Mouse (Mus musculus) heart, embryonic 15.5 days (tissue): ENCODE measurements around the gene Gpr156. TPM values are rescaled to one million over a fixed set of nuclear protein-coding genes. Genes with fewer than 3 reads are reported as not detected.

ENCODE experiments used
- ATAC-seq: fragments of 200-750 bp; cut with Nextera tagmentation; replicated peaks from 2 replicates; pipeline ENCODE4 v1.8.0; 2017; ENCODE audit warnings: low read depth, moderate TSS enrichment; ENCODE audit not compliant: insufficient number of reproducible peaks, insufficient read depth, low FRiP score
- H3K27ac ChIP-seq: fragments of 300-500 bp; sonication (generic); 2 replicates; pipeline ENCODE4 v1.5.1; 2015; ENCODE audit warnings: mild to moderate bottlenecking, inconsistent platforms
- H3K27me3 ChIP-seq: fragments of 300-500 bp; sonication (generic); 2 replicates; pipeline ENCODE4 v1.6.1; 2015; ENCODE audit warnings: inconsistent platforms
- H3K36me3 ChIP-seq: fragments of 300-500 bp; sonication (generic); 2 replicates; pipeline ENCODE4 v1.6.1; 2015; ENCODE audit warnings: mild to moderate bottlenecking, inconsistent platforms
- H3K4me1 ChIP-seq: fragments of 300-500 bp; sonication (generic); replicated peaks from 2 replicates; pipeline ENCODE4 v1.6.1; 2015; ENCODE audit warnings: inconsistent platforms
- H3K4me2 ChIP-seq: fragments of 300-500 bp; sonication (generic); 2 replicates; pipeline ENCODE4 v1.6.1; 2015; ENCODE audit warnings: inconsistent platforms, mild to moderate bottlenecking, moderate library complexity
- H3K4me3 ChIP-seq: fragments of 300-500 bp; sonication (generic); 2 replicates; pipeline ENCODE4 v1.5.1; 2015; ENCODE audit warnings: mild to moderate bottlenecking, inconsistent platforms
- H3K9ac ChIP-seq: fragments of 300-500 bp; sonication (generic); 2 replicates; pipeline ENCODE4 v1.6.1; 2015; ENCODE audit warnings: mild to moderate bottlenecking, inconsistent platforms
- H3K9me3 ChIP-seq: fragments of 300-500 bp; sonication (generic); replicated peaks from 2 replicates; pipeline ENCODE4 v1.6.1; 2016; ENCODE audit warnings: inconsistent platforms
- WGBS: fragments of 180-500 bp; shearing (Covaris S2); methylation state at CpG from one replicate; pipeline ENCODE4 v1.1.7; 2015; ENCODE audit warnings: mixed read lengths; 5-methylcytosine and 5-hydroxymethylcytosine counted together
- polyA plus RNA-seq: library from polyadenylated mRNA; unstranded; fragments of >200 nt; fragmentation: Nextera tagmentation; extraction: Ambion mirVana; gene quantifications from 2 replicates; pipeline ENCODE4 v1.2.1, GENCODE M21; 2015

The Gpr156 gene
- polyA plus RNA-seq, 1 experiment from 2014 or later: 0.19 TPM

- Histone ChIP-seq H3K27me3 (peaks cover 10% of the 10 kb centered on the region; the same call in 1 of the 2 replicates), H3K4me3 (no peak overlapping the region), H3K9me3 (no peaks in the 10 kb centered on the region), H3K27ac (no peak overlapping the region), H3K4me1 (peaks cover 6% of the 10 kb centered on the region; the same call in 1 of the 2 replicates), H3K36me3 (no peaks in the 10 kb centered on the region), H3K9ac (no peak overlapping the region), H3K4me2 (no peak overlapping the region)
- WGBS: 57% methylated on average over 8 of the region's 8 CpGs
- no peak for ATAC-seq
Observed at GRCm38 (mm10) chr16:37920842-37921409, 4.6 kb downstream of the Gpr156 start.

DNA sequence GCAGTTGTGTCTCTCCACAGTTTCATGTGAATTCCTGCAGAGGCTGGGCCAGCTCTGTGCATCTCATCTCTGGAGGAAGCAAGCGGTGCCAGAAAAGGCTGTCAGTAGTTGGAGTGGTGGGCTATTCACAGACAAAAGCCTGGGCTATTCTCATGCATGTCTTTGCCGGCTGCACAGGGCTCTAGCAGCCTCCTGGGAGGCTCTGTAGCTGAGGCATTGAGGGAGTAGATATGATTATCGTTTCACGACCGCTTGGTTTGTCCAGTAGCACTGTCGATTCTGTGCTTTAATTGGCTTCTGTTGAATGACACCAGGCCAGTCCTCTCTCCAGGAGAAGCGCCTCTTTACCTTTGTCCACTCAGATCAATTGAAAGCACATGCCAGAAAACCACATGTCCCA is 9.8 kb downstream of the Gpr156 start:
- ATAC-seq: no peak
- peaks cover 5% of the 10 kb centered on the region; the same call in 1 of the 2 replicates for H3K4me1 ChIP-seq
- H3K27ac ChIP-seq: no peak overlapping the region
- H3K36me3 ChIP-seq: no peaks in the 10 kb centered on the region
- no peak overlapping the region for H3K4me2 ChIP-seq
- H3K9ac ChIP-seq: no peak overlapping the region
- H3K9me3 ChIP-seq: no peaks in the 10 kb centered on the region
- WGBS: 25% methylated on average over 7 of the region's 7 CpGs
- no peak overlapping the region for H3K4me3 ChIP-seq
- H3K27me3 ChIP-seq: no peaks in the 10 kb centered on the region

- H3K9ac ChIP-seq: no peak overlapping the region
- peaks cover 5% of the 10 kb centered on the region; the same call in 1 of the 2 replicates for H3K4me1 ChIP-seq
- 62% methylated on average over 4 of the region's 4 CpGs for WGBS
- H3K9me3 ChIP-seq: no peaks in the 10 kb centered on the region
- H3K27ac ChIP-seq: no peak overlapping the region
- H3K36me3 ChIP-seq: no peaks in the 10 kb centered on the region
- no peak for ATAC-seq
- no peak overlapping the region for H3K4me2 ChIP-seq
- H3K27me3 ChIP-seq: no peaks in the 10 kb centered on the region
- no peak overlapping the region for H3K4me3 ChIP-seq
Observed at GRCm38 (mm10) chr16:37927117-37927516, 10.8 kb downstream of the Gpr156 start.

DNA sequence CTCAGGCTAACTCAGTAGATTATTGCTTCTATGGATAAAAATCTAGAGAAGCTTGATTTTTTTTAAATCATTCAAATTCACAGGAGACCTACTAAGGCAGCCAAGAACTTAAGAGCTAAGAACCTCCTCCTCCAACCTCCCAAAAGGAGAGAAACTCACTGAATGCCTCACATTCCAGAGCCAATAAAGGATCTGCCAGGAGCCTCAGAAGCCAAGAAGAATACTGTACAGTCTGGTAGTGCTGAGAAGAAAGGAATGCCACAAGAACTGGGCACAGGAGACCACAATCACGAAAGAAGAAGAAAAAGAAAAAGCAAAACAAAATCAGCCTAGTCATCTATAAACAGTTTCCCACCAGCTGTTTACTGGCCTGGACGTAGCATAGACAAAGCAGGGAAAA is 12.7 kb downstream of the Gpr156 start:
- H3K4me1 ChIP-seq: peaks cover 5% of the 10 kb centered on the region; the same call in 1 of the 2 replicates
- ATAC-seq: no peak
- no peak overlapping the region for H3K9ac ChIP-seq
- H3K36me3 ChIP-seq: no peaks in the 10 kb centered on the region
- H3K27ac ChIP-seq: no peak overlapping the region
- H3K4me3 ChIP-seq: no peak overlapping the region
- H3K27me3 ChIP-seq: no peaks in the 10 kb centered on the region
- H3K9me3 ChIP-seq: no peaks in the 10 kb centered on the region
- no peak overlapping the region for H3K4me2 ChIP-seq
- WGBS: 69% methylated on average over 2 of the region's 2 CpGs

DNA sequence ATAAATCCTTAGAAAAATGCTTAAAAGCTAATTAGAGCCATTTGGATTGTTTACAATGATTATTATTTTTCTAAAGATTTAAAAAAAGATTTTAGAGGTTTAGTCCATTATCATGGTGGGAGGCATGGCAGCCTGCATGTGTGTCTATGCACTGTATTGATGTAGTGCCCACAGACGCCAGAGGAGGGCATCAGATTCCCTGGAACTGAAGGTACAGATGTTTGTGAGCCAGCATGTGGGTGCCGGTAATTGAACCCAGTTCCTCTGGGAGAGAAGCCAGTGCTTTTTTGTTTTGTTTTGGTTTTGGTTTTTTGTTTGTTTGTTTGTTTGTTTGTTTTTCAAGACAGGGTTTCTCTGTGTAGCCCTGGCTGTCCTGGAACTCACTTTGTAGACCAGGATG is 13.3 kb downstream of the Gpr156 start:
- 85% methylated on average over 2 of the region's 2 CpGs for WGBS
- Histone ChIP-seq H3K4me2 (no peak overlapping the region), H3K9ac (no peak overlapping the region)

DNA sequence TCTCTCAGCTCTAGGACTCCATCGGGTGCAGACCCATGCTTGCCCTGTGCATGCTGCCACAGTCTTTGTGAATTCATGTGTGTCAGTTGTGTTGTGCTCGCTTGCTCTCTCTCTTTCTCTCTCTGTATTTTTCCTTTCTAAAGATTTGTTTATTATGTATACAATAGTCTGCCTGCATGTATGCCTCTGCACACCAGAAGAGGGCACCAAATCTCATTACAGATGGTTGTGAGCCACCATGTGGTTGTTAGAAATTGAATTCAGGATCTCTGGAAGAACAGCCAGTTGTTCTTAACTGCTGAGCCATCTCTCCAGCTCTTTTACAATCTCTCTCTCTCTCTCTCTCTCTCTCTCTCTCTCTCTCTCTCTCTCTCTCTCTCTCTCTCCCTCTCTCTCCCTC is 18.6 kb downstream of the Gpr156 start:
- no peak for ATAC-seq
- H3K4me3 ChIP-seq: no peak overlapping the region
- no peak overlapping the region for H3K4me2 ChIP-seq
- no peaks in the 10 kb centered on the region for H3K36me3 ChIP-seq
- no peaks in the 10 kb centered on the region for H3K27me3 ChIP-seq
- no peaks in the 10 kb centered on the region for H3K9me3 ChIP-seq
- H3K4me1 ChIP-seq: no peaks in the 10 kb centered on the region
- 79% methylated on average over 2 of the region's 2 CpGs for WGBS
- H3K27ac ChIP-seq: no peak overlapping the region
- no peak overlapping the region for H3K9ac ChIP-seq

More for the DNA sequence above, 13.3 kb downstream of the Gpr156 start:
- no peak overlapping the region for H3K27ac ChIP-seq
- peaks cover 5% of the 10 kb centered on the region; the same call in 1 of the 2 replicates for H3K4me1 ChIP-seq
- no peak for ATAC-seq
- H3K27me3 ChIP-seq: no peaks in the 10 kb centered on the region
- no peaks in the 10 kb centered on the region for H3K36me3 ChIP-seq
- no peak overlapping the region for H3K4me3 ChIP-seq
- no peaks in the 10 kb centered on the region for H3K9me3 ChIP-seq

DNA sequence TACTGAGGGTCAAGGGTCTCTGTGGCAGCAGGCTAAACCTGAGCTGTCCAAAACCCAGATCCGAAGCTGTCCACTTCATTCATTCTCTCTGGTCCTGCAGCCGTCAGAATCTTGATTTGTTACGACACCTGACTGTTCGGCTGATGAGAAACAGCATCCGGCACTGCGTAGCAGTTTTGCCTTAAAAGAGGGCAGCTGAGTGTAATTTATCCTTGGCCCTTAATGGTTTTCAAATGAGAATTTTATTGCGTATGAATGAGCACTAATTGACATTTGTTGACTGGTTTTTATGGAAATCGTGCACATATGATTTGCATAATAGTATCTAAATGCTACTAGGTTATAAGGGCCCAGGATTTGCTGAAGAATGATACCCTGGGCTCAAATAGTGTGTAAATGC is 21.0 kb downstream of the Gpr156 start:
- no peak overlapping the region for H3K4me2 ChIP-seq
- 80% methylated on average over 8 of the region's 8 CpGs for WGBS
- ATAC-seq: no peak
- H3K4me3 ChIP-seq: no peak overlapping the region
- H3K27me3 ChIP-seq: no peaks in the 10 kb centered on the region
- no peaks in the 10 kb centered on the region for H3K36me3 ChIP-seq
- no peak overlapping the region for H3K9ac ChIP-seq
- H3K27ac ChIP-seq: no peak overlapping the region
- no peaks in the 10 kb centered on the region for H3K9me3 ChIP-seq
- H3K4me1 ChIP-seq: no peaks in the 10 kb centered on the region

DNA sequence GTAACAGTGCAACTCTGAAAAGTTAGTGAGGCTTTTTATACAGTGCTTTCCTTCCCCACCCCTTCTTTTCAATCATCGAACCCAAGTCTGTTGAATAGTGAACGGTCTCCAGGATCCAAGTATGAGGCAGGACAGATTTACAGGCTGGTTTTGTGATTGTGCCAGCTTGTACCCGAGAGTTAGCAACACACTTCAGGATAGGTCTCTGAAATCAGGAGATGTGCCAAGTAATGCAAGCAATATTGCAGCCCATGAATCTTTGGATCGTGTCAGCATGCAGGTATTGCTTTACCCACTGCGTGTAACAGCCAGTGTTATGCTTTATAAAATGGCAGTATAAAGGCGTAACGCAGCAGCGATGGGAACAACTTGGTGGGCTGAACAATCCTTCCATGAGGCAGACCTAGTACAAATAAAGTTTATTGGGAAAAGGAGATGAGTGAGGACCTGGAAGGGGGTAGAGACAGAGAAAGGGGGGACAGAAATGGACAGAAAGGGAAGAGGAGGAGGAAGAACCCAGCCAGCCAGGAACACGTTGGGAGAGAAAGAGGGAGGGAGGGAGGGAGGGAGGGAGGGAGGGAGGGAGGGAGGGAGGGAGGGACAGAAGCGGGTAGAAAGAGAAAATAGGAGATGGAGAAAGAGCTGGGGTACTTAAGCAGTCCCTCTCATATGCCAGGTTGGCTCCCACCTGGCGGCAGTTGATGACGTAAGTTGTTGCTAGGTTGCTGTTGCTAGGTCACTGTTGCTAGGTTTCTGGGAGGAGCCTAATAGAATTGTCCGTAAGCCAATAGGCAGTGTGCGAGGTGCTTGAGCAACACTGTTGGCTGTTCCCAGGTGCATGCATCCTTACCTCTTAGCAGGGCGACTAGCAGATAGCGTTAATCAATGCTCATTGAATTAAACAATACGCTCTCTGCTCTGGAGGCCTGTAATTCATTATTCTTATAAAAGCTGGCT is 22.1 kb downstream of the Gpr156 start:
- ATAC-seq: no peak; the same call in 1 of the 2 replicates
- no peak overlapping the region for H3K27ac ChIP-seq
- 63% methylated on average over 16 of the region's 17 CpGs for WGBS
- H3K4me2 ChIP-seq: no peak overlapping the region
- H3K9me3 ChIP-seq: no peaks in the 10 kb centered on the region
- H3K9ac ChIP-seq: no peak overlapping the region
- no peaks in the 10 kb centered on the region for H3K36me3 ChIP-seq
- no peaks in the 10 kb centered on the region for H3K27me3 ChIP-seq
- H3K4me3 ChIP-seq: no peak overlapping the region
- H3K4me1 ChIP-seq: no peaks in the 10 kb centered on the region

- Histone ChIP-seq H3K4me3 (no peak overlapping the region), H3K4me2 (no peak overlapping the region), H3K27me3 (no peaks in the 10 kb centered on the region), H3K27ac (no peak overlapping the region), H3K9ac (no peak overlapping the region), H3K9me3 (no peaks in the 10 kb centered on the region), H3K36me3 (no peaks in the 10 kb centered on the region), H3K4me1 (no peaks in the 10 kb centered on the region)
- WGBS: 73% methylated on average over 11 of the region's 11 CpGs
- no peak for ATAC-seq
Observed at GRCm38 (mm10) chr16:37939082-37939863, 23.0 kb downstream of the Gpr156 start.

DNA sequence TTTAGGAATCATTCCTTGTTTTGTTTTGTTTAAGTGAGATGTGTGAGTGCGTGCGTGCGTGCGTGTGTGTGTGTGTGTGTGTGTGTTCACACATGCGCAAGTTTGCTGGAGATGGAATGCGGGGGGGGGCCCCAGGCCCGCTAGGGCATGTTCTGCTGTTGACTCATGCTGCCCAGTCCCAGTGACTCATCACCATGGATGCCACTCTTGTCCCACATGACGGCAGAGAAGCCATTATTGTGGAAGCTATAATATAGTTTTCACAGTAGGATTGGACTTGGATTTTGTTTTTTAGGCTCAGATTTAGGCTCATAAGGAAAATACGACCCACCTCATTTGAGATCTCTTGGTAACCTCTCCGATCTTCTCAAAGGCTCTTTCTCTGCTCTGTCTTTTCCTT is 24.0 kb downstream of the Gpr156 start:
- no peaks in the 10 kb centered on the region for H3K27me3 ChIP-seq
- 73% methylated on average over 10 of the region's 10 CpGs for WGBS
- no peak overlapping the region for H3K4me2 ChIP-seq
- no peak overlapping the region for H3K4me3 ChIP-seq
- H3K4me1 ChIP-seq: no peaks in the 10 kb centered on the region; the same call in 1 of the 2 replicates
- H3K9me3 ChIP-seq: no peaks in the 10 kb centered on the region
- no peaks in the 10 kb centered on the region for H3K36me3 ChIP-seq
- H3K27ac ChIP-seq: no peak overlapping the region
- H3K9ac ChIP-seq: no peak overlapping the region
- no peak for ATAC-seq

GRCm38 (mm10) chr16:37943701-37944100 is 27.4 kb downstream of the Gpr156 start:
- no peaks in the 10 kb centered on the region for H3K36me3 ChIP-seq
- no peak overlapping the region for H3K27ac ChIP-seq
- no peak overlapping the region for H3K4me2 ChIP-seq
- whole genome bisulfite sequencing: 69% methylated on average over 2 of the region's 2 CpGs
- H3K9ac ChIP-seq: no peak overlapping the region
- no peak for ATAC-seq
- no peaks in the 10 kb centered on the region; the same call in 1 of the 2 replicates for H3K4me1 ChIP-seq
- no peaks in the 10 kb centered on the region for H3K27me3 ChIP-seq
- H3K4me3 ChIP-seq: no peak overlapping the region
- H3K9me3 ChIP-seq: no peaks in the 10 kb centered on the region
